Mouse (Mus musculus) myocyte (in vitro differentiated cells): ENCODE results near the gene E4f1. TPM values are rescaled to one million over a fixed set of nuclear protein-coding genes. Genes with fewer than 3 reads are reported as not detected.

ENCODE experiments used
- H3K27me3 ChIP-seq: one replicate; pipeline ENCODE4 v1.6.1; 2011; ENCODE audit not compliant: control insufficient read depth, insufficient read depth, insufficient read length
- H3K36me3 ChIP-seq: one replicate; pipeline ENCODE4 v1.6.1; 2011; ENCODE audit not compliant: control insufficient read depth, insufficient read depth
- H3K4me2 ChIP-seq: one replicate; pipeline ENCODE4 v1.6.1; 2011; ENCODE audit warnings: low read depth, control low read depth
- H3K4me3 ChIP-seq: one replicate; pipeline ENCODE4 v1.5.1; 2011; ENCODE audit warnings: mild to moderate bottlenecking, control low read depth, moderate library complexity
- H3K79me2 ChIP-seq: one replicate; pipeline ENCODE4 v1.6.1; 2011; ENCODE audit not compliant: control insufficient read depth, insufficient read depth
- H3ac ChIP-seq: one replicate; pipeline ENCODE4 v1.6.1; 2011; ENCODE audit not compliant: control insufficient read depth, insufficient read length
- CEBPB ChIP-seq: IDR thresholded peaks from 2 replicates; pipeline ENCODE4 v1.6.1; 2011; ENCODE audit warnings: mild to moderate bottlenecking, moderate library complexity; ENCODE audit not compliant: poor library complexity, insufficient read depth, severe bottlenecking
- E2F4 ChIP-seq: IDR thresholded peaks from one replicate; pipeline ENCODE4 v1.6.1; 2011; ENCODE audit warnings: mild to moderate bottlenecking, control low read depth, moderate library complexity; ENCODE audit not compliant: insufficient read depth
- MAX ChIP-seq: IDR thresholded peaks from one replicate; pipeline ENCODE4 v1.6.1; 2011; ENCODE audit warnings: low read depth, mild to moderate bottlenecking, control low read depth
- MYOD1 ChIP-seq, 3 experiments: IDR thresholded peaks; one replicate each; pipeline ENCODE4 v1.6.1; 2011; ENCODE audit warnings: control low read depth in 2 of 3, low read depth in 2 of 3, mild to moderate bottlenecking in 2 of 3, moderate library complexity in 1 of 3; ENCODE audit not compliant: insufficient read length in 2 of 3, control insufficient read depth in 1 of 3
- MYOG ChIP-seq, 3 experiments: IDR thresholded peaks; one replicate each; pipeline ENCODE4 v1.6.1; 2011; ENCODE audit warnings: control low read depth in 2 of 3, low read depth in 2 of 3, mild to moderate bottlenecking in 2 of 3; ENCODE audit not compliant: insufficient read length in 2 of 3, control insufficient read depth in 1 of 3, insufficient read depth in 1 of 3
- POLR2A ChIP-seq: IDR thresholded peaks from one replicate; pipeline ENCODE4 v1.6.1; 2011; ENCODE audit warnings: low read depth, mild to moderate bottlenecking, control low read depth, moderate library complexity; ENCODE audit not compliant: insufficient read length
- POLR2AphosphoS2 ChIP-seq: IDR thresholded peaks from one replicate; pipeline ENCODE4 v1.6.1; 2011; ENCODE audit warnings: low read depth, control low read depth; ENCODE audit not compliant: insufficient read length
- REST ChIP-seq: IDR thresholded peaks from one replicate; pipeline ENCODE4 v1.6.1; 2011; ENCODE audit warnings: mild to moderate bottlenecking, control low read depth, moderate library complexity; ENCODE audit not compliant: insufficient read depth, insufficient read length
- SRF ChIP-seq: IDR thresholded peaks from one replicate; pipeline ENCODE4 v1.6.1; 2011; ENCODE audit warnings: low read depth; ENCODE audit not compliant: control insufficient read depth, insufficient read length
- TCF12 ChIP-seq: IDR thresholded peaks from one replicate; pipeline ENCODE4 v1.6.1; 2011; ENCODE audit warnings: mild to moderate bottlenecking, control low read depth; ENCODE audit not compliant: poor library complexity, insufficient read depth, severe bottlenecking
- TCF3 ChIP-seq: IDR thresholded peaks from one replicate; pipeline ENCODE4 v1.6.1; 2011; ENCODE audit warnings: low read depth, control low read depth; ENCODE audit not compliant: insufficient read length
- USF1 ChIP-seq: IDR thresholded peaks from one replicate; pipeline ENCODE4 v1.6.1; 2011; ENCODE audit warnings: low read depth, mild to moderate bottlenecking, control low read depth, moderate library complexity
- polyA plus RNA-seq: library from polyadenylated mRNA; unstranded; fragments of >200 nt; fragmentation: generic; extraction: Trizol; gene quantifications from one replicate; pipeline ENCODE4 v1.2.1, GENCODE M21; 2012; ENCODE audit warnings: missing spikeins

Gene E4f1
- polyA plus RNA-seq, 1 experiment = 18.7 TPM

GRCm38 (mm10) chr17:24478663-24479380, 8.7 kb upstream of the E4f1 start, which contains the start of gene Mlst8:
Gene Mlst8 (minus strand): TSS chr17:24479078.
- H3K4me3 ChIP-seq = peak within 1 kb of the TSS; percentile 56
- H3K36me3 ChIP-seq = peaks cover 18% of the 10 kb centered on the region
- H3K4me2 ChIP-seq = peak within 1 kb of the TSS; percentile 95
- peaks cover 6% of the 10 kb centered on the region for H3K79me2 ChIP-seq
- H3K27me3 ChIP-seq = no peaks in the 10 kb centered on the region
- H3ac ChIP-seq = peak within 1 kb of the TSS; percentile 26
- TF ChIP-seq E2F4 (no peak), POLR2A (peak; percentile 88), MAX (no peak), MYOD1 (IDR thresholded peaks at IDR 0.05; ENCODE audit: control insufficient read depth in 1 of 3, insufficient read length in 2 of 3, low read depth in 2 of 3) (peak in 1 of 3 experiments; percentile 18), SRF (peak; percentile 77), CEBPB (0 out of 2 replicates have a peak, but pooled peaks have one; percentile 10), TCF3 (no peak), REST (no peak), POLR2AphosphoS2 (peak; percentile 80)

- Histone ChIP-seq H3K79me2 (peaks cover 6% of the 10 kb centered on the region), H3K27me3 (no peaks in the 10 kb centered on the region), H3ac (peak overlapping the region; percentile 26), H3K4me3 (peak overlapping the region; percentile 56), H3K36me3 (peaks cover 18% of the 10 kb centered on the region), H3K4me2 (peak overlapping the region; percentile 95)
- no peak for TF ChIP-seq TCF12
- TF ChIP-seq MYOD1 (IDR thresholded peaks at IDR 0.05; ENCODE audit: control insufficient read depth in 1 of 3, insufficient read length in 2 of 3, low read depth in 2 of 3) = no peak
- TF ChIP-seq SRF = no peak
- TF ChIP-seq POLR2A = no peak
- TF ChIP-seq E2F4 = no peak
- TF ChIP-seq TCF3 = no peak
- no peak for TF ChIP-seq MAX
- TF ChIP-seq MYOG (IDR thresholded peaks at IDR 0.05; ENCODE audit: control insufficient read depth in 1 of 3, insufficient read depth in 1 of 3, insufficient read length in 2 of 3, low read depth in 2 of 3) = no peak
- TF ChIP-seq POLR2AphosphoS2 = no peak
- no peak for TF ChIP-seq USF1
- TF ChIP-seq REST = no peak
- no peak for TF ChIP-seq CEBPB
Measured at GRCm38 (mm10) chr17:24477985-24478600, 8.0 kb upstream of the E4f1 start.

GRCm38 (mm10) chr17:24477053-24477984, 7.2 kb upstream of the E4f1 start:
- Histone ChIP-seq H3K4me2 (peak overlapping the region; percentile 95), H3K27me3 (no peaks in the 10 kb centered on the region), H3K79me2 (peaks cover 11% of the 10 kb centered on the region), H3K36me3 (peaks cover 18% of the 10 kb centered on the region), H3ac (no peak overlapping the region), H3K4me3 (peak overlapping the region; percentile 56)
- TF ChIP-seq CEBPB = no peak
- TF ChIP-seq MYOG (IDR thresholded peaks at IDR 0.05; ENCODE audit: control insufficient read depth in 1 of 3, insufficient read depth in 1 of 3, insufficient read length in 2 of 3, low read depth in 2 of 3) = no peak
- no peak for TF ChIP-seq MYOD1 (IDR thresholded peaks at IDR 0.05; ENCODE audit: control insufficient read depth in 1 of 3, insufficient read length in 2 of 3, low read depth in 2 of 3)

- H3K4me2 ChIP-seq = no peak overlapping the region
- no peak overlapping the region for H3K4me3 ChIP-seq
- no peaks in the 10 kb centered on the region for H3K27me3 ChIP-seq
- peaks cover 18% of the 10 kb centered on the region for H3K36me3 ChIP-seq
- no peak for TF ChIP-seq E2F4
- peak in 1 of 3 experiments; percentile 40 for TF ChIP-seq MYOD1 (IDR thresholded peaks at IDR 0.05; ENCODE audit: control insufficient read depth in 1 of 3, insufficient read length in 2 of 3, low read depth in 2 of 3)
- no peak overlapping the region for H3ac ChIP-seq
- peaks cover 23% of the 10 kb centered on the region for H3K79me2 ChIP-seq
Measured at GRCm38 (mm10) chr17:24476022-24476776, 6.1 kb upstream of the E4f1 start.
